Mouse (Mus musculus): Measurements from ENCODE around the gene Apoa1. TPM values are rescaled to one million over a fixed set of nuclear protein-coding genes. Genes with fewer than 3 reads are reported as not detected.

Apoa1 gene
- total RNA-seq, 1 experiment from 2014 or later: 0.52 TPM

DNA sequence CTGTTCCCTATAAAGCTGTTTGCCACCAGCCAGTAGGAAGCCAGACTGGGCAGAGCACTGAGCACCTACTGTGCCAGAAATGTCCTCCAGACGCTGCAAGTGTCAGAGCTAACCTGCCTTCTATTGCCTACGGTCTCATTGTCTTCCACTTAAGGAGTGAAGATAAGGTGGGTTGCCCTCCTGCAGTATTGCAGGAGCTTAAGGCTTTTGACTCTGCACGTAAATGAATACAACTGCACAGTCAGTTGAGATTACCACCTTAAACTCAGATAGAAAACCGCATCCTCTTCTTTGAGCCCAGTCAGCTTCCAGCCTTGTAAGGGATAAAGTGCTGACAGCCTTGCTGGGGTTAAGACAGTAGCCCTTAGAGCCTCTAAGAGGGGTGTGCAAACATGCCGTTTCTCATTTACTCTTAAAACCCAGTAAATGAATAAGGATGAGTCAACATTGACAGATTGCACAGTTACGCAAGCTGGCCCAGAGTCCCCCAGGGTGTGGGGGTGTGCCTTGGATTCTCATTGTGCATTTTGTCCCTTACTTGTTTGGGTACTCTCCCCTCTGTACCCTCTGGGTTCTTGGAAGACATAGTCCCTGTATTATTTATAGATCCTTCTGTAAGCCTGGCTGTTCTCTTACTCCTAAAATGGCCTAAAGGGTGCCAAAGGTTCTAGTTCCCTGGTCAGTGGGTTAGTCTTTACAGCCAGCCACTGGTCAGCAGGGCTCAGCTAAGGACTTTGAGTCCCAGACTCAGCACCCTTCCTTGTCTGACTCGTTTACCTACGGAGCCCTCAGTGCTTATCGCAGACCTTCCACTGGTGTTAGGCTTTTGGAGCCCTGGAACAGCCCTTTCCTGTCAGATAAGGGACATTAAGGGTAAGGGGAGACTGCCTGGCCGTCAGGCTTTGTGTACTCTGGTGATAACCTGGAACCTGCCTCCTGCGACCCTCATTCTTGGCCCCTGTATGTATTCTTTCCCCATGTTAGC is 12.8 kb upstream of the Apoa1 start:
- DNase-seq: no peak

DNA sequence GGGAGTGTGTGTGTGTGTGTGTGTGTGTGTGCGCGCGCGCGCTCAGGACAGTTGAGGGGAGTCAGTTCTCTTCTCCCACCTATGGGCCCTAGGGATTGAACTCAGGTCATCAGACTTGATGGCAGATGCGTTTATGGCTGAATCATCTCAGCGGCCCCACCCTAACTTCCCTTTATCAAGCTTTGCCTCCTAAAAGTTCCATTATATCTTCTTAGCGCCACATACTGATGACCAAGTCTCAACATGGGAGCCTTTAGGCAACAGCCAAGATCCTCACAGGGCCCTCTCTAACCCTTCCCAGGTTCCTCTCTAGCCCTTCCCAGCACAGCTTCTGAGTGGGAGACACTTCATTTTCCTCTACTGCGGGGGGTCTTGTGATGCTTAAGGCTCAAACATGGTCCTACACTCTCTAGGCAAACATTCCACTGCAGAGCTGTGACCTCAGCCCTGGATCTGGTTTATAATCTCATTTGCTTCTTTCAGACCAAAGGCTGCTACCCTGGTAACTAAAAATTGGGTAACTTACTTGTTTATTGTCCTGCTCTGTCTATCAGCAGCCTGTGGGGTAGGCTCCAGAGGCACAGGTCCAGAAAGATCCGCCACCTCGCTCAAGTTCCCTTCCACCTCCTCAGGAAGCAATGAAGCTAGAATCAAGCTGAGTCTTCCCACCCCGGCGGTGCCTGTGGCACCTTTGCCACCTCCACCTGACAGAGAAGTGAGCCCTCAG is 11.5 kb upstream of the Apoa1 start:
- DNase-seq: no peak

DNA sequence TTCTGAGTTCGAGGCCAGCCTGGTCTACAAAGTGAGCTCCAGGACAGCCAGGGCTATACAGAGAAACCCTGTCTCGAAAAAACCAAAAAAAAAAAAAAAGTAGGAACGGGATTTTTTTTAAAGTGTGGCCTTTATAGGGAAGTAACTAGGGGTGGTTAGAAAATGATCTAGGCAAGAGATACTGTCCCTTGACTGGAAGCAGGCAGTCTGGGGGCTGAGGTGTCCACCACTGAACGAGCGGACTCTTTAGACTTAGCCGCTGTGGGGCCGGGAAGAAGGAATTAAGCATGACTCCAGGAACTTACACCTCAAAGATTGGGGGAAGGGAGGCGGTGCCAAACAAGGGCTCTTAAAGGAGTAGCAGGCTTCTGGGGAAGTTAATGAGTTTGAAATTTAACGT is 10.2 kb upstream of the Apoa1 start:
- no peak for DNase-seq

DNA sequence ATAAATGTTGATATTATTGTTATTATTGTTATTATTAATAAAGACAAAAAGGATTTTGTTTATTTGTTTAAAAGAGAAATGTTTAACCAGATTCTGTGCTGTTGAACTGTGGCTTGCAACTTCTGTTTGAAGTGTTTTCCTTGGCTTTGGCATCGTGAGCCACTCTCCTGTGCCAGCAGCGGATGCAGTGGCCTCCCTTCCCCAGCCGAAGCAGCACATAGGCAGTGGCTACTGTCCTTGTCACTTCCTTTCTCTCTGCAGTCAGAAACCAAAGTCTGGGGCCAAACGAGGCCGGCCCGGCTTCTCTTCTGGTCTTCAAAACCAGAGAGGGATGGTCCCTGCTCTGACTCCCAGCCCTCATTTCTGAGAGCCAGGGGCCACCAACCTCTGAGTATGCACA is 5.3 kb upstream of the Apoa1 start:
- no peak for DNase-seq

DNA sequence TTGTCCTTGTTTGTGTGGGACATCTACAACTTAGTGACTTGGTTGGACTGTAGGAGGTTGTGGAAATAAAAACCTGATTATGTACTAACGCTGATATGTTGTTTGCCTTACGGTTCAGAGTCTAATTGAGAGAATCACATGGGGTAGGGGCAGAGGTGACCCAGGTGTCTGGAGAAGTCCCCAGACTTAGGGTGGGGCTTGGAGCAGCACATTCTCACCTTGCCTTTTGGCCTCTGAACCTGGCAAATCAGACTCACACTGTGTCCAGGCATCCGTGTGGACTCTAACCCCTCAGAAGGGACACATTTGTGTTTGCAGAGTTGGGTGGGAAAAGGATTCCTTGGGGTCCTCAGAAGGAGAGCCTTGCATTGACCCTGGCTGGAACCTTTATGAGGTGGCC is 4.3 kb upstream of the Apoa1 start:
- DNase-seq: no peak

DNA sequence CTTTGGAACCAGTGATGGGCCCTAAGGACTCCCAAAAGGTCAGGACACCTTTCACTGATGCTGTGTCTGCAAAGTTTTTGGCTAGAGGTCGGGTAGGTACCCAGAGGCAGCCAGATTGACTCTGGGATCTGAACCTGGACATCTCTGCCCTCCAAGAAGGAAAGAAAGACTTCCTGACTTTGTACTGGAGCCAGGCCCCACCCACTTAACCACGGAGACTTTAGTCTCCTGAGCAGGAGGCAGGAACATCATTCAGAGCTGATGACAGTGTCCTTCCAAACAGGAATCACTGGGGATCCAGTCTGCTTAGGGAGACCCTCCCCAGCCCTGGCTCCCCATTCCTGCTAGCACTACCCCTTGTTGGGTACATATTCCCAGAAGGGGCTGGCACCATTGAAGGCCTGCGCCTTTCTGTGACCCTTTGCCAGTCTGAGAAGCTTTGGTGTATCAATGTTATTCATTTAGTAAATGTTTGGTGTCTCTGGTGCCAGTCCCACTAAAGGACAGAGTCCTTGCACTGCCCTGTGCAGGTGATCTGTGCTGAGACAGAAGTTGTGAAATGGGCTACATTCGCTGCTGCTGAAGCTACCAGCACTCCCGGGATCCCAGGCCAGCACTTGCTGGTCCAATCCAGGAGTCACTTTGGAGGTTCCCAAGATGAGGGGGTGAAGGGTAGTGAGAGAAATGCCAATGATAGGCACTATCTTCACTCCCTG is 3.3 kb upstream of the Apoa1 start:
- DNase-seq: no peak

DNA sequence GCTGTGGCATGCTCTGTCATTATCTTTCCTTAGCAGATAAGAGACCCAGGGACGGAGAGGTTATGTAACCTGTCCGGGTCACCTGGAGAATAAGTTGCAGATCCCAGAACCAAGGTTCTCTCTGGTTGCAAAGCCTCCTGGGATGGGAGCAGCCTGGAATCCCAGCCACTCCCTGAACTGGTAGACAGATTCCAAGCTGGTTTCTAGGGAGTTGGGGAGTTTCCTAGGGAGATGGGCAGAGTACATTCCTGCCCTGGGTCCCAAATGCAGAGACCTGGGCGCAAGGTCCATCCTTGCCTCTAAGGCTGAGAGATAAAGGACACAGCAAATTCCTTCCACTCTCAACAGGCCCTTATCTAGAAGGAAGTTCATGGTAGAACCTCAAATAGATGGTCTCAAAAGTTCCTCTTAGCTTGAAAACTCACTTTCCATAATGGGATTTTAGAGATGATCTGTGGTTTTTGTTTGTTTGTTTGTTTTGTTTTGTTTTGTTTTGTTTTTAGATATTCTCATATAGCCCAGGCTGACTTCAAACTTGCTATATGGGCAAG is 1.2 kb upstream of the Apoa1 start:
- DNase-seq: no peak

DNA sequence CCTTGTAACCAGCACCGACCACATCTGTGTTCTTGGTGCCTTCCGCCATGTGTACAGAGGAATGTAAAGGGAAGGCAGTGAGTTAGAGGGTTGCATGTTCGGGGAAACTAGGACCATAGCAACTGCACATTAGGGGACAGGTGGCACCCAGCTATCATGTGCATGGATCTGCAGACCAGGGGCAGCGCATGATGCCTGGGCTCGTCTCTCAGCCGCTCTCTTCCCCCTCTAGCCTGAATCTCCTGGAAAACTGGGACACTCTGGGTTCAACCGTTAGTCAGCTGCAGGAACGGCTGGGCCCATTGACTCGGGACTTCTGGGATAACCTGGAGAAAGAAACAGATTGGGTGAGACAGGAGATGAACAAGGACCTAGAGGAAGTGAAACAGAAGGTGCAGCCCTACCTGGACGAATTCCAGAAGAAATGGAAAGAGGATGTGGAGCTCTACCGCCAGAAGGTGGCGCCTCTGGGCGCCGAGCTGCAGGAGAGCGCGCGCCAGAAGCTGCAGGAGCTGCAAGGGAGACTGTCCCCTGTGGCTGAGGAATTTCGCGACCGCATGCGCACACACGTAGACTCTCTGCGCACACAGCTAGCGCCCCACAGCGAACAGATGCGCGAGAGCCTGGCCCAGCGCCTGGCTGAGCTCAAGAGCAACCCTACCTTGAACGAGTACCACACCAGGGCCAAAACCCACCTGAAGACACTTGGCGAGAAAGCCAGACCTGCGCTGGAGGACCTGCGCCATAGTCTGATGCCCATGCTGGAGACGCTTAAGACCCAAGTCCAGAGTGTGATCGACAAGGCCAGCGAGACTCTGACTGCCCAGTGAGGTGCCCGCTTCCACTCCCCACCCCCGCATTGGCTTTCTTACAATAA is 1.4 kb downstream of the Apoa1 start:
- peak; percentile 82 for DNase-seq

DNA sequence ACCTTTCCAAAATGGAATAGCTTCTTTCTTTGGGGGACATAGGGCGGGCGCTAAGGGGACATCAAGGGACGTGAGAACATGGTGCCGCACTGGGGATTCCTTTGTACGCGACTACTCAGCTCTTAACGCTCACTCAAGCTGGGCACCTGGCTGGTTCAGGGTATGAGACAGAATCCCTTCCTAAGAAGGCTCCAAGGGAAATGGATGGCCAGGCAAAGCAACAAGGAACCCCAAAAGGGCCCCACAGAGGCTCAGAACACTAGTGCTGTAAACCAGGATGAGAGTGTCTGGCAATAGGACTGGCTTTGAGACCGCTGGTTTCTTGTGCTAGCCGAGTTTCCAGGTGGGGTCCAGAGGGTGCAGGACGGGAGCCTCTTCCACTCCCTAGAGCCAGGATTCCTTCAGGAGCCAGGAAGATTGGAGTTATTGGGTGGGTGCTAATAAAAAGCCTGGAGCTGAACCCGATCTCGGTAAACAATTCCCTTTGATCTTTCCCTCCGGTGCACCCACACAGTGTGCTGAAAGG is 2.1 kb downstream of the Apoa1 start:
- DNase-seq: no peak

DNA sequence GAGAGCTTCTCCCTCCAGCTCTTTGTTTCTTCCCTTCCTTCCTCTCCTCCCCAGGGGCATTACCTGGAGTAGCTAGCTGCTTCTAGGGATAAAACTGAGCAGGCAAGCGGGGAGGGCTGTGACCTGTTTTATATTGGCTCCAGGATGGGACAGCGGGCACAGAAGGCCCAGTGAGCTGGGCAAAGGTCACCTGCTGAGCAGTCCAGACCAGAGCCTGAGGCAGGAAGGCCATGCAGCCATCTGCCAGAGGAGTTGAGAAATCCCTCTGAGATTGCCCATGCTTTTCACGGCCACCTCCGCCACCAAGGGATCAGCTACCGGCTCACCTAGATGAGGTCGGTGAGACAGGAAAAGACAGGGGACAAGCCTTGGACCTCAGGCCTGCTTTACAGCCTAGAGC is 6.8 kb downstream of the Apoa1 start:
- no peak for DNase-seq

DNA sequence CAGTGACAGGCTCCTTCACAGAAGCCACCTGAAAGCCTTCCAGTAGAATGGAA is 7.0 kb downstream of the Apoa1 start, which contains the start of gene Apoc3:
Gene Apoc3, minus strand, starts transcription at position 41 of the 53 bp plus-strand sequence.
- DNase-seq: no peak

DNA sequence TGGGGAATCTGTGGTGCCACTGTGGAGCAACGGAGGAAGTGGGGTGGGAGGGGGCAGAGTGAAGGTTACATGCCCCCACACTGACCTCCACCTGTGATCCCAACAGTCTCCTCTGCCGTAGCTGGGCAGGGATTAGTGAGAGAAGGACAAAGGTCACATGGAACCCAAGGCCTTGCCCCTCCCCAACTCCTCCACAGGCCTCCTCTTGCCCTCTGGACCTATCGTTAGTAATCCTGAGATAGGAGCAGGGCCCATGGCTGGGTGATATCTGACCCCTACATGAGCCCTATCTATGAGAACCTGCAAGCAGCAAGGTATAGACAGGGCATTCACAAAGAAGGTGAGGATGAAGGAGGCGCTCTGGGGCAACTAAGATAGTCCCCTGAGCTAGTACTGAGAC is 7.3 kb downstream of the Apoa1 start:
- no peak for DNase-seq

DNA sequence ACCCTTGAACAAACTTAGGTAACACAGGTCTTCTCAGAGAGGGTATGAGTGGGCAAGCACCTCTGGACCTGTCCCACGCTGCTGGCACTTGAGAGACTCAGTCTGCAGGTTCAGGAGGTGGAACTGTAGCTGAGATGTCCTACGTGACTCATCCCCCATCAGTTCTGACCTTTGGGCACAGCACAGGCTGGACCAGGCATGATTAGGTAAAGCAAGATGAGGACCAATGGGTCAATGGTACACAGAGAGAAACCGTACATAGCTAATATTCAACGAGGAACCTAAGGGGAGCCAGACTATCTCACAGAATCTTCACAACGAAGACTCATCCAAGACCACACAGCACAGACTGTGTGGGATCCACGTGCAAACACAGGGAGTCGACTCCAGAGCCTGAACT is 10.5 kb downstream of the Apoa1 start:
- DNase-seq: no peak

DNA sequence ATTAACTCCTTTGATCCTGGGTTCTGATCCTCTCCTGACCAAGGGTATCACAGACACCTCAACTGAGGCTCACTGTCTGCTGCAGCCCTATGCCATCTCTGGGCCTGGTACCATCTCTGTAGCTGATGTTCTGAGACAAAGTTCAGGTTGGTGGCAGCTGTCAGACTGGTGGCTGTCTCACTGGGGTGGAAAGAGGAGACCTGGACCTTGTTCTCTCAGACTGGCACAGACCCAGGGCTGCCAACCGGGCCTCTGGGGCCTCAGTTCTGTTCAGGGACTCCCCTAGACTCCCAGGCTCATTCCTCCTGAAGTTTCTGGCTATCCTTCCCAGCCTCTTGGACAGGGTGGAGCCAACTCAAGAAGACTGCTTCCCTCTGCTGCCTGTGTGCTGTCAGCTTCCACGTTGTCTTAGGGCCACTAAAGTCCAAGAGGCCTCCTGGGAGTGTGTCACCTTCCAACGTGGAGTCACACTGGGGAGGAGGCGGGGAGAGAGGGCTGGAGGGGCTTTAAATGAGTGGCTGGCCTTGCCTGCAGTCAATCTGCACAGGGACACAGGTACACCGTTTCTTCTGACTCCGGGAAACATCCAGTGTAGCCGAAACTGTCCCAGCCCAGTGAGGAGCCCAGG is 12.3 kb downstream of the Apoa1 start, which contains the start of gene Apoa4:
Gene Apoa4, plus strand, starts transcription at position 171 of the 628 bp plus-strand sequence.
- no peak for DNase-seq

DNA sequence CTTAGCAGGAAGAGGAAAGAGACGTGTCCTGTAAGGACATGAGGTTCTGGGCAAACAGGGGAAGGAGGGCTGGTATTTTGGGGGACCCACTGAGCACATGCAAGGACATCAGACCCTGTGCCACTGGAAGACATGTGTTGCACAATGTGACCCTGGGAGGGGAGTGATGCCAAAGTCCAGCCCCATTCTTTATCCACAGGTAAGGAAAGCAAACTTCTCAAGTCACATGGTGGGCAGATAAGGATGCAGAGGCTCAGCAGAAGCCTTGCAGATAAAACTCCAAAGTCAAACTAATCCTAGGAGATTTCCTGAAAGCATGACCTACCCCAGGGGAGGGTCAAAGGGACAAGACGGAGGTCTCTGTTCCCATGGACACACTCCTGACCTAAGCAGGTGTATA is 13.4 kb downstream of the Apoa1 start:
- no peak for DNase-seq

DNA sequence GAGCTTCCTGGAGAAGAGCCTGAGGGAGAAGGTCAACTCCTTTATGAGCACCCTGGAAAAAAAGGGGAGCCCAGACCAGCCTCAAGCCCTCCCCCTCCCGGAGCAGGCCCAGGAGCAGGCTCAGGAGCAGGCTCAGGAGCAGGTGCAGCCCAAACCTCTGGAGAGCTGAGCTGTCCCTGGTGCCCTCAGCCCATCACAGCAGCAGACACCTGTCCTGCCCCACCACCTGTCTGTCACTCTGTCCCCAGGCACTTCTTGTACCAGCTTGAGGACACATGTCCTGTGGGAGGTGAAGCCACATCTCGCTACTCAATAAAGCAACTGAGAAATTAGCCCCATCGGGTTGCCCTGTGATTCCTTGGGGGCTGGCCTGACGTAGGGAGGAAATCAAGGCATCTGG is 14.7 kb downstream of the Apoa1 start:
- DNase-seq: no peak

DNA sequence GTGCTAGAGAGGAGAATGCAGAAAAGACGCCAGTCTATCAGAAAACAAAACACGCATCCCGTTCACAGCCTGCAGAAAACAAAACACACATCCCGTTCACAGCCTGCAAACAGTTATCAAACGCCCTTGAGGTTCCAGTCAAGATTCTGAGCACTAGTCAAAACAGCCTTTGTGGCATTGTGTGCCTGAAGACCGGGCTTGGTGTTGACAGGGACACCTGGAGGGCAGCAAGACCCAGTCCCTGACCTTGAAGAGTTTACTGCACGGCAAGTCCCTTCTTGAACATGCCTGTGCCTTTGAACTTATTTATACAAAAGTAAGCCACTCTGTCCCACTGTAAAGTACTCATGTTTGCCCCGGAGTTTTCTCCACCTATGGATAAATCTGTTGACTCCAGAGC is 15.2 kb downstream of the Apoa1 start:
- no peak for DNase-seq

DNA sequence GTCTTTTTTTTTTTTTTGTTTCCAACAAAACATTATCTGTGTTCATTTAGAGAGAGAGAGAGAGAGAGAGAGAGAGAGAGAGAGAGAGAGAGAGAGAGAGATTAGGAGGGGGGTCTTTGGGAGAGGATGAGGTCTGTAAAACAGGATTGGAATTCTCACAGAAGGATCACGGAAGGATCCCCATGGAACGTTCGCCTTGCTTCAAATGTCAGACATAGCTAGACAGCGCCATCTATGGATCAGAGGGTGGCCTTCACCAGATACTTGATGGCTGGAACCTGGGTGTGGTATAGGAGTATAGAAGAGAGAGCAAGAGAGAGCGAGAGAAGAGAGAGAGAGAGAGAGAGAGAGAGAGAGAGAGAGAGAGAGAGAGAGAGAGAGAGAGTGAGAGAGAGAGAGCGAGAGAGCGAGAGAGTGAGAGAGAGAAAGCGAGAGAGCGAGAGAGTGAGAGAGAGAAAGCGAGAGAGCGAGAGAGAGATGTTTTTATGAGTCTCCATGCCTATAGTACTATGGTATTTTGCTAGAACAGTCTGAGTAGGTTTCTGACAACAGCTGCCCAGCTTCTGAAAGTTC is 18.5 kb downstream of the Apoa1 start:
- peak; percentile 45 for DNase-seq

DNA sequence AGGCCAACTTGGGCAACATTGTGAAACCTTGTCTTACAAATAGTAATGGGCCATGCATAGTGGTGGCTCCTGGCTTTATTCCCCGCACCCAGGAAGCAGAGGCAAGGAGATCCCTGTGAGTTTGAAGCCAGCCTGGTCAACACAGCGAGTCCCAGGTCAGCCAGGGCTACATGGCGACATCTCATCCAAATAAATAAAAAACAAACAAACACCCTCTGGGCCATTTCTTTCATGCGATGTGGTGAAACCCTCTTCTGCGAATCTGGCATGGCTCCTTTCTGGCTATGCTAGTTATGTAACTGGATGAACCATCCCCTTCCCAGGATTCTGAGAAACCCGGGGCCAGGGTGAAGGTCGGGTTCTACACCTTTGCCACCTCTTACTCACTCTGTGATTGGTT is 27.8 kb downstream of the Apoa1 start:
- no peak for DNase-seq

DNA sequence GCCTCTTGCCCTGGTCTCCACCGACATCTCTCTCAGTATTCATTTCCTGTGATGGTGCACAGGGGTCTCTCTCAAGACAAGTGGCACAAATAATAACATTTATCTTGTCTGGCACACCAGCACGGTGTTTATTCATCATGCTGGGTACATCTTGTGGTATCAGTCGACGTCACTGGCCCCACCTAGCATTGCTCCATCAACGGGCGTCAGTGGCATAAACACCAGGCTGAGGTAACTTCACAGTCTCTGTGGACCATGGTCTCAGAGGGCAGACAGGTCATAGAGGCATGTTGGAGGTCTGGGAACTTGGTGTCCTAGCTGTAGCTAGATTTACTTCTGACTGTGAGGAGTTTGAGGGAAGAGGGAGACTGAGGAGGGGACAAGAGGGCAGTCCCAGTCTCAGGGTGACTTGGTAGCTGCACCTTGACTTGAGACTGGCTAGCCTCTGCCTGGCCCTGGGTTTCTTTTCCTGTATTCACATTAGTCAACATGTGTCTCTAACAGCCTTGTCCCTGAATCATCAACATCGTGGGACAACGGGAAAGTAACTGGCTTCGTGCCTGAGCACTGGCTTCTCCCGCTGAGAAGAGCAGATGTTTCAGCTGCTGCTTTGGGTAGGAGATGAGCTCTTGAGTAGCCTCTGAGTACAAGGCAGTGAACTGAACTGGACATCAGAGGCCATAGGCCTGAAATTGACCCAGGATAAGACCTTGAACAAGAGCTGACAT is 28.4 kb downstream of the Apoa1 start:
- DNase-seq: peak; percentile 28

All from adrenal gland, postnatal 25 days (tissue).